Mouse (Mus musculus): ENCODE measurements around the gene Gm7980.
"Not testable (repeated sequence)": the region's sequence is repeated elsewhere in the genome, so short reads cannot be mapped to it uniquely, and the experiment has no call there.

The Gm7980 gene

GRCm38 (mm10) chr14:41907190-41907589 lies at the start of gene Gm7980:
Gene Gm7980, minus strand, starts transcription at chr14:41907290.
- DNase-seq (ENCODE audit: low spot score in 2 of 2): not testable (repeated sequence)

- not testable (repeated sequence) for DNase-seq (ENCODE audit: low spot score in 2 of 2)
Observed at GRCm38 (mm10) chr14:41943695-41944094, 36.6 kb upstream of the Gm7980 start, which contains the start of gene 1700024B05Rik. Gene 1700024B05Rik, plus strand, starts transcription at chr14:41943995.

- DNase-seq (ENCODE audit: low spot score in 2 of 2): not testable (repeated sequence)
Observed at GRCm38 (mm10) chr14:41924649-41925048, 17.6 kb upstream of the Gm7980 start, which contains the start of gene 1700049E17Rik1. Gene 1700049E17Rik1, plus strand, starts transcription at chr14:41924949.
